9 mouse cellular contexts compared by ENCODE assay signal in the genomic region with DNA sequence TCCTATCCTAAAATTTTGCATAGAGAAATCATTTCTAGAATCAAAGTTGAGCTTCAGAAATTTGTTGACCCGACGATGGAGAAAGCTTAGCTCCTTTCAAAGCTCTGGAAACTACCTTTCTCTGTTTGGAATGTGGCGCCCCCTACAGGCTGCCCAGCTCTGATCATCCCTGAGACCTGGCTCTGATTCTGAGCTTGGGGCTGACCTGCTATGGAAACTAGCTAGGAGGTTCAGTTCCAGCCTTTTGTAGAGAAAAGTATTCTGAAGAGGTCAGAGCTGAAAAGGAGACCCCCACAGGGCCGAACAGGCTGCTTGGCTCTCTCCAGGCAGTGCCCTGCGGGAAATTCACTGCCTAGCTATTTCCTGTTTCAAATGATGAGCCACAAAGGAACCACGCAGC.
DNase-seq lines count a peak whose midpoint lies in the region; ATAC-seq lines count a peak whose summit lies in the region.
"Had no signal": no experiment of that assay in that cellular context is flagged by ENCODE, and none has a peak within 500 bp of the region (broad histone marks: within the 10 kb centered on the region; RNA-seq: fewer than 3 reads in every experiment).

No protein-coding gene starts in this region.

- no peaks in the 10 kb centered on the region for H3K36me3 ChIP-seq in kidney, embryonic 16.5 days (ENCODE audit: insufficient read depth, low read length)
- H3K36me3 ChIP-seq in limb, embryonic 13.5 days = no peaks in the 10 kb centered on the region

- no peaks in the 10 kb centered on the region for H3K9me3 ChIP-seq in kidney, embryonic 16.5 days (ENCODE audit: low read length)
- peaks cover 4% of the 10 kb centered on the region; the same call in 1 of the 2 replicates for H3K9me3 ChIP-seq in limb, embryonic 13.5 days

- WGBS in kidney, embryonic 16.5 days = 32% methylated on average over 6 of the region's 6 CpGs
- WGBS in limb, embryonic 13.5 days = 20% methylated on average over 6 of the region's 6 CpGs

- no peaks in the 10 kb centered on the region for H3K27me3 ChIP-seq in kidney, embryonic 16.5 days (ENCODE audit: insufficient read depth, low read length)
- peaks cover 6% of the 10 kb centered on the region; the same call in 1 of the 2 replicates for H3K27me3 ChIP-seq in limb, embryonic 13.5 days

- H3K4me2 ChIP-seq in kidney, embryonic 16.5 days (replicated peaks; ENCODE audit: low read depth, low read length) = no peak overlapping the region
- H3K4me2 ChIP-seq in limb, embryonic 13.5 days (replicated peaks) = no peak overlapping the region

- peaks cover 8% of the 10 kb centered on the region for H3K4me1 ChIP-seq in kidney, embryonic 16.5 days (ENCODE audit: insufficient read depth, low read length)
- peaks cover 56% of the 10 kb centered on the region for H3K4me1 ChIP-seq in limb, embryonic 13.5 days

- no peak overlapping the region for H3K27ac ChIP-seq in kidney, embryonic 16.5 days (ENCODE audit: low read length)
- peak overlapping the region; percentile 80 for H3K27ac ChIP-seq in limb, embryonic 13.5 days

- ATAC-seq in kidney, embryonic 16.5 days (ENCODE audit: low FRiP score, low TSS enrichment) = no peak
- ATAC-seq in granulocyte monocyte progenitor cell, adult 5-6 weeks (replicated peaks; ENCODE audit: poor library complexity, severe bottlenecking) = 0 out of 2 replicates have a peak, but pooled peaks have one; percentile 39
- ATAC-seq in limb, embryonic 13.5 days (ENCODE audit: low FRiP score, low read depth) = no peak

- peak; percentile 33 for DNase-seq in kidney, adult 18-20 months
- peak; percentile 53 for DNase-seq in Muller cell, postnatal 12 days (ENCODE audit: inconsistent ontology term)
- peak; percentile 49 for DNase-seq in cerebellum, adult 9-11 months
- DNase-seq in right cerebral cortex, adult 18-20 months = peak; percentile 62
- DNase-seq in c-Kit-positive CD71-positive TER-119-positive erythroid progenitor cells, embryonic 14.5 days (ENCODE audit: low spot score) = no peak

- no peak overlapping the region for H3K9ac ChIP-seq in kidney, embryonic 16.5 days (replicated peaks; ENCODE audit: low read length)
- H3K9ac ChIP-seq in limb, embryonic 13.5 days = no peak overlapping the region

- H3K4me3 ChIP-seq in kidney, embryonic 16.5 days (ENCODE audit: low read length) = no peak overlapping the region
- no peak overlapping the region for H3K4me3 ChIP-seq in limb, embryonic 13.5 days
- H3K4me3 ChIP-seq: myocyte had no signal
